Mouse (Mus musculus): ENCODE measurements at regions not wholly inside any gene's neighbourhood (a gene's known extent, or its start where the extent isn't known, plus 50 kb on each side); places are given as distances from the start of the nearest gene placed in this dataset.

- no peaks in the 10 kb centered on the region for H3K4me1 ChIP-seq (replicated peaks; ENCODE audit: low read depth, low read length)
- TF ChIP-seq NANOG (IDR thresholded peaks at IDR 0.05; ENCODE audit: borderline replicate concordance, low read length): no peak
- TF ChIP-seq CTCF (conservative IDR thresholded peaks at IDR 0.05; ENCODE audit: low read length): peak; percentile 68
- no peaks in the 10 kb centered on the region for H3K36me3 ChIP-seq (ENCODE audit: insufficient read depth, low read length)
- H3K4me3 ChIP-seq (replicated peaks; ENCODE audit: low read length): no peak overlapping the region
- H3K27me3 ChIP-seq (ENCODE audit: insufficient read depth, low read length): no peaks in the 10 kb centered on the region
- peaks cover 4% of the 10 kb centered on the region; the same call in 1 of the 2 replicates for H3K9me3 ChIP-seq (ENCODE audit: low read length)
These were observed 88.1 kb upstream of the Usp51 start for GRCm38 (mm10) chrX:152918212-152918611.

- Histone ChIP-seq H3K4me1 (replicated peaks; ENCODE audit: low read depth, low read length) (no peaks in the 10 kb centered on the region), H3K27me3 (ENCODE audit: insufficient read depth, low read length) (no peaks in the 10 kb centered on the region), H3K9me3 (ENCODE audit: low read length) (no peaks in the 10 kb centered on the region), H3K36me3 (ENCODE audit: insufficient read depth, low read length) (no peaks in the 10 kb centered on the region), H3K4me3 (replicated peaks; ENCODE audit: low read length) (no peak overlapping the region)
- no peak for TF ChIP-seq POU5F1 (IDR thresholded peaks at IDR 0.05; ENCODE audit: borderline replicate concordance, low read length)
- peak; percentile 54 for TF ChIP-seq CTCF (conservative IDR thresholded peaks at IDR 0.05; ENCODE audit: low read length)
These were observed 79.3 kb upstream of the Usp51 start for GRCm38 (mm10) chrX:152926991-152927390.

GRCm38 (mm10) chrX:152946201-152946600, 60.1 kb upstream of the Usp51 start:
- H3K4me1 ChIP-seq (replicated peaks; ENCODE audit: low read depth, low read length): no peaks in the 10 kb centered on the region
- no peak overlapping the region for H3K4me3 ChIP-seq (replicated peaks; ENCODE audit: low read length)
- H3K9me3 ChIP-seq (ENCODE audit: low read length): no peaks in the 10 kb centered on the region
- H3K27me3 ChIP-seq (ENCODE audit: insufficient read depth, low read length): no peaks in the 10 kb centered on the region
- no peaks in the 10 kb centered on the region for H3K36me3 ChIP-seq (ENCODE audit: insufficient read depth, low read length)
- no peak for TF ChIP-seq CTCF (conservative IDR thresholded peaks at IDR 0.05; ENCODE audit: low read length)
